Mouse (Mus musculus): ENCODE measurements at regions not wholly inside any gene's neighbourhood (a gene's known extent, or its start where the extent isn't known, plus 50 kb on each side); places are given as distances from the start of the nearest gene placed in this dataset.
A peak's percentile ranks its signal among the peaks of the same experiment; 100 is the strongest.

GRCm38 (mm10) chr1:186314180-186314579, 197.1 kb upstream of the Lyplal1 start:
- no peak for DNase-seq (ENCODE audit: extremely low spot score, low read depth, low spot score)

- DNase-seq (ENCODE audit: extremely low spot score, low read depth, low spot score): no peak
These were observed 195.6 kb upstream of the Lyplal1 start for GRCm38 (mm10) chr1:186312698-186313097.

- no peak for DNase-seq (ENCODE audit: extremely low spot score, low read depth, low spot score)
These were observed 194.9 kb upstream of the Lyplal1 start for GRCm38 (mm10) chr1:186312008-186312407.

- no peak for DNase-seq (ENCODE audit: extremely low spot score, low read depth, low spot score)
These were observed 190.5 kb upstream of the Lyplal1 start for GRCm38 (mm10) chr1:186307627-186308026.

GRCm38 (mm10) chr1:186297464-186297863, 180.4 kb upstream of the Lyplal1 start:
- DNase-seq (ENCODE audit: extremely low spot score, low read depth, low spot score): no peak

GRCm38 (mm10) chr1:186295201-186295600, 178.1 kb upstream of the Lyplal1 start:
- no peak for DNase-seq (ENCODE audit: extremely low spot score, low read depth, low spot score)

DNA sequence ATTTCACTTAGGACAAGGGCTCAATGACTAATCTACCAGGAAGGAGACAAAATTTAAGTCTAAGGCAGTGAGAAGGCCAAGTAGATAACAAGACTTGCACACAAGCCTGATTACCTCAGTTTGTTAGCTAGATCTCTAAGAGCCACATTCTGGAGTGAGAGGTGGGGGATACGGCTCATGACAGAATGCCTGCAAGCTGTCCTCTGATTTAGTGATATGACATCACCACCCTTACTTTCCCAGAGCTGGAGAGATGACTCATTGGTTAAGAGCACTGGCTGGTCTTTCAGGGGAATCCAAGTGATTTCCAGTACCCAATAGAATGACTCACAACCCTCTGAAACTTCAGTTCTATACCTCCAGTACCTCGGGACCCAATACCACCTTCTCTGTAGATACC, 177.5 kb upstream of the Lyplal1 start:
- DNase-seq (ENCODE audit: extremely low spot score, low read depth, low spot score): no peak

DNA sequence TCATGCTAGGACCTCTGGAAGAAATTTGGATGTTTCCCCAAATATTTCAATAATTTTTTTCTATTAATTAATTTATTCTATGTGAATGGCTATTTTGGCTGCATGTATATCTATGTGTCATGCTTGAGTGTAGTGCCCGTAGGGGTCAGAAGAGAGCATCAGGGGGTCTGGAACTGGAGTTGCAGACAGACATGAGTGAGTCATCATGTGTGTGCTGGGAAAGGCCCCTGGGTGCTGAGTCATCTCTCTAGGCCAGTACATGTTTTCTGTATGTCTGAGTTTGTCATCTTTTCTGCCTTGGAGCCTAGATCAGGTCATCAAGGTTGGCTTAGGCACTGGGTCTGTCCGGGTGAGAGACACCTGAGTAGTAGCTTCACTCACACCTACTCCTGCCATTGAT, 172.0 kb upstream of the Lyplal1 start:
- DNase-seq (ENCODE audit: extremely low spot score, low read depth, low spot score): no peak

GRCm38 (mm10) chr1:186287831-186288230, 170.7 kb upstream of the Lyplal1 start:
- no peak for DNase-seq (ENCODE audit: extremely low spot score, low read depth, low spot score)

DNA sequence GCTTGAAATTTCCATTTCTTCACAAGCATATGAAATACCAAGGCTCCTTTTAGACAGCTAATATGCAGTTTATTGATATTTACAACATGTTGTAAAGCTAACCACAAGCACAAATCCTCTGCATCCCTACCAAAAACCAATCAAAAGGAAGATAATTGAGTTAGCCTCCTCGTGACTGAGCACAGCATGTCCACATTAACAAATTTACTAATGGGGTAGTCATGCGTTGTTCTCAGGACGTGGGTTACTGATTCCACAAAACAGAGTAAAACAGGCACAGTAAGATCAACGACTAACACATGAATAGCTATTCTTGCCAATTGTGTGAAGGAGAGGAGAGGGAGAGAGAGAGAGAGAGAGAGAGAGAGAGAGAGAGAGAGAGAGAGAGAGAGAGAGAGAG, 169.3 kb upstream of the Lyplal1 start:
- DNase-seq (ENCODE audit: extremely low spot score, low read depth, low spot score): no peak

DNA sequence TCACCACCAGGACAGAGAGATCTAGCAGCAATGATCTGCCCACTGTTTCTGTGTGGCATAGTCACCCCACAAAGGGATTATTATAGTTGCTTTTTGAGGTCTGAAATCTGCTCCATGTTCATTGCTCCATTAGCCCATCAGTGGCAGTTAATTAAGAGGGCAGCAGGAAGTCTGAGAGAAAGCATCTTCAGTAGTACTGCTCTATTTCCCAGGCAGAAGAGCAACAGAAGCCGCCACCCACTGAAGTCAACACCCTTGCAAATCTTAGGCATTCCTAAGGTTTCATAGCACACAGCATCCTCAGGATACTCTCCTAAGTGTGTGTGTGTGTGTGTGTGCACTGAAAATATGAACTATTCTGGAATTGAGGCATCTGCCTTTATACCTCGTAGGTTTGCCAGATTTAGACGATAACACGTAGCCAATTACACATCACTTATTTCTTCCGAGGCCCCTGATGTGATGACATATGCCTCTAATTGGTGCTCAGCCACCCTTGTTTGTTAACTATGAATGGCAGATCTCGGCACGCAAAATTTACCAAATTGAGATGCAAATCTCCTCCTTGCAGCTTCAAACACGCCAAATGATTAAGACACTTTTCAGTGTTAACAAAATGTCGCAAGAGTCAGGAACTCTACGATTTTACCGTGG, 161.0 kb upstream of the Lyplal1 start:
- DNase-seq (ENCODE audit: extremely low spot score, low read depth, low spot score): no peak

DNA sequence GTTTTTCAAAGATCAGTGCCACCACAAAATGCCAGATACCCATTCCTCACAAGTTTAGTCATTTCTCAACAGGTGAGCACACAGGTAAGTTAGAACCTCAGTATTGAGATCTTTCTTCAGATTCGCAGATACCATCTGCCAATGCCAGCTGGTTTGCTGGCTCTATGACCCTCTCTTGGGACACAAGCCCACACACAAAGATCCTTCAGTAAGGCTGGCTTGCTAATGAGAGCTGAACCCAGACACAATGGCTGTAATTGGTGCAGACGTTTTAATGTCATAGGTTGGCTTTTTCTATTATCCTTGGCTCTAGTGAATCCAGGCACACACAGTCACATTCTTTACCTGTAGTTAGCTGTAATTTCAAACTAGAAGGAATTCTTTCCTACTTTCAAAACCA, 154.3 kb upstream of the Lyplal1 start:
- no peak for DNase-seq (ENCODE audit: extremely low spot score, low read depth, low spot score)

- DNase-seq (ENCODE audit: extremely low spot score, low read depth, low spot score): peak; percentile 86
These were observed 150.2 kb upstream of the Lyplal1 start for GRCm38 (mm10) chr1:186267317-186267716.

GRCm38 (mm10) chr1:186264639-186265038, 147.5 kb upstream of the Lyplal1 start:
- DNase-seq (ENCODE audit: extremely low spot score, low read depth, low spot score): no peak

DNA sequence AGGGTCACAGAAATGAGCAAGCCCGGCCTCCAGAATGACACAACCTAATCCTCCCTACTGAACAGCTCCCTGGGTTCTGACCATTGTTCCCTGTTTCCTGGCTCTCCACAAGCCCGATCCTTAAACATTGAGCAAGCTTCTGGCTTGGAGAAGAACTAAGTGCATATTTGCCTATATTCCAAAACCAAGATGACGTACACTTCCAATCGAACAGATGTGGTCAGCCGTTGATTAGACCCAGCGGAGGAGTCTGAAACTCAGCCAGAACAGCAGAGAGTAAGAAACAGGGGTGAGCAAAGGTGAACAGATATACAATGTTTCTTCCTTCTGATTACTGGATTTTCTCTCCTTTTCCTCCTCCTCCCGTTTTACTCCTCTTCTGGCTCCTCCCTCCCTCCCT, 146.8 kb upstream of the Lyplal1 start:
- no peak for DNase-seq (ENCODE audit: extremely low spot score, low read depth, low spot score)

GRCm38 (mm10) chr1:186263196-186263595, 146.1 kb upstream of the Lyplal1 start:
- DNase-seq (ENCODE audit: extremely low spot score, low read depth, low spot score): no peak

DNA sequence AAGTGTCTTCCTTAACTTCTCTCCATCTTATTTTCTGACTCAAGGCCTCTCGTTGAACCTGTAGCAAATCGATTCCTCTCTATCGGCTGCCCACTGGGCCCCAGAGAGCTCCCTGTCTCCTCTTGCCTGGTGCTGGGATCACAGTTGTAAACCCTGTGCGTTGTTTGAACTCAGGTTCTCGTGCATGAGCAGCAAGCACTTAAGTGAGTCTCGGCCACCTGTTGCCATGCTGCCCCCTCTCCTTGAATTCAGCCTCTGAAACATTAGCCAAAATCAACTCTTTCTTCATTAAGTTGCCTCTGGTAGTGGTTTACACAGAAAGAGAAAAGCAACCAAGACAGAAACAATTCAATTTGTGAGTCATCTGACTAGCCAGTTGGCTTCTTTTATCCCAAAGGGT, 144.9 kb upstream of the Lyplal1 start:
- DNase-seq (ENCODE audit: extremely low spot score, low read depth, low spot score): no peak

GRCm38 (mm10) chr1:186261326-186261833, 144.3 kb upstream of the Lyplal1 start:
- no peak for DNase-seq (ENCODE audit: extremely low spot score, low read depth, low spot score)

DNA sequence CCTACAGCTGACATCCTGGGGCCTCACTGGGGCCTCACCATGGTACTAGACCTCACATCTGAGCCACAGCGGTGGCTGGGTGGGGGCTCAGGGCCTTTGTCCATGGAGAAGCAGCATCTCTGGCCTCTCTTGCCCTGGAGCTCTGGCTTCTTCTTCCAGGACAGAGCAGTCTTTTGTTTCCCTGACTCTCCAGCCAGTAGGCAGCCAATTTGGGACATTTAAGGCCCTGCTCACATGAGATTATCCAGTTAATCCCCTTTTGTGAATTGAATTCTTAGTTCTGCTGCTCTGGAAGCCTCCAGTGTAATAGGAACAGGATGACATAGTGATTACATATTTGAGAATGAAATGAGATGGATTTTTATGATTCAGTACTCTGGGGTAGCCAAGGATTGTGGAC, 140.5 kb upstream of the Lyplal1 start:
- no peak for DNase-seq (ENCODE audit: extremely low spot score, low read depth, low spot score)

DNA sequence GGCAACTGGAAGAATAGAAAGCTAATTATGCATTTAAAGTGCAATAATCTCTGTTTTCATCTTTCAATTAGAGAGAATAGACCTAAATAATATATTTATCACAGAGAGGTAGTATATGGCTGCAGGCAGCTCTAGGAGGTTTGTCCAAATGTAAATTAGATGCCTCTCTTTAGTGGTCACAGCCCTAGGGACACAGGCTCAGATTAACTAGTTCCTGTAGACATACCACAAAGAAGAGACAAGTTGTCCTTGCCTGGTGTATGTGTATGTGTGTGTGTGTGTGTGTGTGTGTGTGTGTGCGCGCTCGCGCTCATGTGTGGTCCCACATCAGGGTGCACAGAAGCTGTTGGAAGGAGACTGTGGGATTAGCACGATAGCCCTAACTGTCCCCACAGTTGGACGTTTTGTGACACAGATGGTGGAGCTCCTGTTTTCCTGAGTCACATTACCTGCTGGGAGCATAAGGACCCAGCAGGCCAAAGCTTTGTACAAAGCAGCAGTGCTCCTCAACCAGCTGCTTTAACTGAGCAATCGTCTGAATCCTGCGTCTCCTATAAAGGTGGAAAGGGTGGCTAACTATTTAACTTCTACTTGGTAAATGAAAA, 138.5 kb upstream of the Lyplal1 start:
- no peak for DNase-seq (ENCODE audit: extremely low spot score, low read depth, low spot score)

DNA sequence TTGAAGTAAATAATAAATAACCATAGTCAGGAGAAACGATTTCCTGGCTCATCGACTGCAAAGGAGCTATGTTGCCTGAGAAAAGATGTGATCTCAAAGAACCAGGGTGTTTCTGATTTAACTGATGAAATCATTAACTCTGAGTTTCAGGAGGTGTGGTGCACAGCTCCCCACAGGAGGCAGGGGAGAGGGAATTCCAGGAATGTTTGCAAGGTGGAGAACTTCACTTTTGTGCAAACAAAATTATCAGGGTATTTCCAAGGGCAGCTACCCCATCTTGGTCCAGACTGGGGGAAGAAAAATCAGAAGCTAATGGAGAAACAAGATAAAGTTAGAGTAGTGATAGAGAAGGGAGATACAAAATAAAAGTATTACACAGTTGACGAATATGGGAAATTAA, 137.4 kb upstream of the Lyplal1 start:
- no peak for DNase-seq (ENCODE audit: extremely low spot score, low read depth, low spot score)

GRCm38 (mm10) chr1:186252551-186252950, 135.4 kb upstream of the Lyplal1 start:
- DNase-seq (ENCODE audit: extremely low spot score, low read depth, low spot score): no peak

- DNase-seq (ENCODE audit: extremely low spot score, low read depth, low spot score): no peak
These were observed 133.2 kb upstream of the Lyplal1 start for GRCm38 (mm10) chr1:186250316-186250715.
